Mouse (Mus musculus) right cerebral cortex, postnatal 25 days (tissue): ENCODE data around the gene Parp12.

Experiments used
- DNase-seq: peaks from one replicate; pipeline ENCODE4 v3.0.0; 2022

Parp12 gene

DNA sequence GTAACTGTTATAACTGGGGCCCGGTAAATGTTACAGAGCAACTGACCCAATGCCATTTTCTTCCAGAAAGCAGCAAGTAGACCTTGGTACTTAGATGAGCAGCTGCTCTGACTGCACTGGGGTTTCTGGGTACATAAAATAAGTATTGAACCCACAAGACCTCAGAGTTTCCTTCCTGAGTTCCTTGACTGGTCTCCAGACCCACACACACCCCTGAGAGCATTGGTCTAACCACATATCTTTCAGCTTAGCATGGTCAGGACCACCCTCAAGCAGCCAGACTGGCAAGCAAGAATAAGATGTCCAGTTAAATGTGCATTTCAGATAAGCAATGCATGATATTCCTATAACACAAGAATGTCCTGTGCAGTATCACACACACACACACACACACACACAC is 61.0 kb downstream of the Parp12 start:
- DNase-seq, result no peak

DNA sequence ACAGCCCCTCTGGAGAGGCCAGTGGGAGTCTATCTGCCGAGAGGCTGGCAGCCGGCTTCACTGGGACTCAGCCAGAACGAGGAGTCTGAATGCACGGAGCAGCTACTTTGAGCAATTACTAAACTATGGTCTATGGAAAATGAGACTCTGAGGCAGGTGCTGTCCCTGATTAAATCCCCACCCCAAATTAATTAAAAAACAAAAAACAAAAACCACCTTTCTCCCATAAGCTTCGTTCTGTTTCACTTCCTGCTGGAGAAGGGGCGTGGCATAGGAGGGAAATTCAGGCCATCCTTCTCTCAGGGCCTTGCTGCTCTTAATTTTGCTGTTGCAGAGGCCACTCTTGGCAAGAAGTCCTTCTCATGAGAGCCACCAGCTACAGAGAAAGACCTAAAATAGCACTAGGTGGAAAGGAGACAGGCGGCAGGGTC is 62.3 kb downstream of the Parp12 start:
- no peak for DNase-seq

GRCm38 (mm10) chr6:39054878-39055508 is 63.2 kb downstream of the Parp12 start:
- no peak for DNase-seq

GRCm38 (mm10) chr6:39054206-39054864 is 63.8 kb downstream of the Parp12 start:
- DNase-seq, result no peak

GRCm38 (mm10) chr6:39052636-39053035 is 65.5 kb downstream of the Parp12 start:
- no peak for DNase-seq

DNA sequence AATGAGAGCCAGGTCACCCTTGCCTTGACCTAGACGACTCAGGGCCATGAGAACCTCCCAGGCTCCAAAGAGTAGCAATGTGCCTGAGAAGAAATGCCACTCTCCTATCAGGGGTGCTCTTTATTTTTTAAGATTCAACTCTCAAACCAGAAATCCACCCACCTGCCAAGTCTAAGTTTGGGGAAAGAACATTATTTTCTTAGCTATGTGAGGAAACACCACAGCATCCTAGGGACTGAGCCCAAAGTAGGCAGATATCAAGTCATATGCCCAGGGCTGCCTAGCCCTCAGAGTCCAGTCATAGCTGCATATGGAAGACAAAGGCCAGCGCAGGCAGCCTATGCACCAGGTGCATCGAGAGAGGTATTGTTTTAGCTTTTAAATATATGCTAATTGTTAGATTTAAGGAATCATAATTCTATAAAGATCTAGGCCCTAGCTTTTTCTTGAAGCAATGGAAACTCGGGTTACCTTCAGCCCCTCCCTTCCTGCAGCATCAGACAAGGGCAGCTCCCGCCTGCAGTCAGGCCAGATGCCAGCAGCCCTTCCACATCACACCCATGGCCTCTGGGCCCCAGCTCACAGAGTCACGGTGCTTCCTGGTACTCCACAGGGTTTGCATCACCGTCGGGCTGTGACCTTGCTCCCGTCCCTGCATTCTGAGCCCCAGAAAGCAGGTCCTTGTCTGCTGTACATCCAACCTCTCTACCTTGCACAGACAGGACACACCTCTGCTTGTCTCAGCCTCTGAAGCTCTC is 66.2 kb downstream of the Parp12 start:
- no peak for DNase-seq

DNA sequence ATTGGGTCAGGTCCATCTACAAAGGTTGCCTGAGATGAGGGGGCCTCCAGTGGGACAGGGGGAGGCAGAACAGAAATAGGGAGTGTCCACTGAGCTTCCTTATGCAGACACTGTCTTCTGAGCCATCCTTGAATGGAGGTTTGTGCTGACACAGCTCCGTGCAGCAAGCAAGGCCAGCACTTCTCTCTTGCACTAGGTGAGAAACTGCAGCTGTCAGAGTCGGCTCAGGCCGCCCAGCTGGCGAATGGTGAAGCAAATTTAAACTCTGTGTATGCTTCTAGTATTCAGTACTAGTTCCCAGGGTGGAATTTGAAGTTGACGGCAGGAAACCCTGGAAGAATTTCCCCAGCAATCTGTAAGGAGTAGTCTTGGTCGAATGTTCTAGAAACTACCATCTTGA is 67.3 kb downstream of the Parp12 start:
- no peak for DNase-seq

GRCm38 (mm10) chr6:39049141-39049540 is 69.0 kb downstream of the Parp12 start:
- DNase-seq, result no peak

DNA sequence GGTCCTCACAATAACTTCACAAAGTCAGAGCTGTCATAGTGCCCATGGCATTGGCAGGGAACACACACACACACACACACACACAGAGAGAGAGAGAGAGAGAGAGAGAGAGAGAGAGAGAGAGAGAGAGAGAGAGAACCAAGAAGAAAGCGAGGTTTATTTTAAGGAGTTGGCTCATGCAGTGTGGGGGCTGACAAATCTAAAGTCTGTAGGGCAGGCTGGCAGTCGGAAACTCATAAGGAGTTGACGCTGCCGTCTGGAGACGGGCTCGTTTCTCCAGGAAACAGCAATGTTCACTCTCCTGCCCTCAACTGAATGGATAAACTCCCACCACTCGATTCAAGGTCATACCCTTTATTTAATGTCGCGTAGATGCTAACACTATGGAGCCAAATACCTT is 77.7 kb downstream of the Parp12 start:
- no peak for DNase-seq
